7 mouse cellular contexts compared by ENCODE assay signal in genomic region chr8:94532525-94532872, GRCm38 (mm10). TPM values are rescaled to one million over a fixed set of nuclear protein-coding genes. Genes with fewer than 3 reads are reported as not detected.
DNase-seq lines count a peak whose midpoint lies in the region; ATAC-seq and TF ChIP-seq lines count a peak whose summit lies in the region.

No protein-coding gene starts in this region.

- no peaks in the 10 kb centered on the region for H3K9me3 ChIP-seq in lung, embryonic 16.5 days (ENCODE audit: control insufficient read depth, low read length)
- H3K9me3 ChIP-seq in forebrain, embryonic 11.5 days (ENCODE audit: control insufficient read depth, low read length) = no peaks in the 10 kb centered on the region
- no peaks in the 10 kb centered on the region for H3K9me3 ChIP-seq in limb, embryonic 12.5 days

- no peak overlapping the region for H3K27ac ChIP-seq in lung, embryonic 16.5 days (ENCODE audit: low read length)
- H3K27ac ChIP-seq in forebrain, embryonic 11.5 days (ENCODE audit: low read depth, low read length) = 0 out of 2 replicates have a peak overlapping the region, but pooled peaks have one; percentile 25
- no peak overlapping the region for H3K27ac ChIP-seq in limb, embryonic 12.5 days
- H3K27ac ChIP-seq in small intestine, adult 2 months (ENCODE audit: insufficient read depth, low read depth, low read length) = no peak overlapping the region

- peaks cover 4% of the 10 kb centered on the region; the same call in 1 of the 2 replicates for H3K27me3 ChIP-seq in lung, embryonic 16.5 days (ENCODE audit: control insufficient read depth, insufficient read depth, low read depth, low read length)
- H3K27me3 ChIP-seq in forebrain, embryonic 11.5 days (ENCODE audit: control insufficient read depth, insufficient read depth, low read length) = peaks cover 2% of the 10 kb centered on the region
- peaks cover 57% of the 10 kb centered on the region for H3K27me3 ChIP-seq in limb, embryonic 12.5 days
- 0 out of 2 replicates have a peak, but pooled peaks cover 2% of the 10 kb centered on the region for H3K27me3 ChIP-seq in small intestine, adult 2 months (ENCODE audit: control insufficient read depth, insufficient read depth, low read length)

- H3K36me3 ChIP-seq in lung, embryonic 16.5 days (ENCODE audit: control insufficient read depth, insufficient read depth, low read length) = no peaks in the 10 kb centered on the region
- no peaks in the 10 kb centered on the region; the same call in 1 of the 2 replicates for H3K36me3 ChIP-seq in forebrain, embryonic 11.5 days (ENCODE audit: control insufficient read depth, insufficient read depth, low read length)
- no peaks in the 10 kb centered on the region for H3K36me3 ChIP-seq in limb, embryonic 12.5 days
- no peaks in the 10 kb centered on the region for H3K36me3 ChIP-seq in small intestine, adult 2 months (ENCODE audit: control insufficient read depth, insufficient read depth, low read length)

- peak; percentile 24 for ATAC-seq in lung, embryonic 16.5 days (ENCODE audit: low read depth)
- peak; percentile 18; the same call in 1 of the 2 replicates for ATAC-seq in forebrain, embryonic 11.5 days (replicated peaks; ENCODE audit: low FRiP score)
- ATAC-seq in limb, embryonic 12.5 days (ENCODE audit: insufficient number of reproducible peaks, insufficient read depth, low FRiP score, low TSS enrichment, low read depth) = no peak

- no peak for TF ChIP-seq CTCF in small intestine, adult 2 months (IDR thresholded peaks at IDR 0.05; ENCODE audit: extremely low read depth, insufficient read length, insufficient replicate concordance, low read depth, low read length)

- H3K4me2 ChIP-seq in lung, embryonic 16.5 days (ENCODE audit: low read depth, low read length) = peak overlapping the region; percentile 99
- peak overlapping the region; percentile 92 for H3K4me2 ChIP-seq in forebrain, embryonic 11.5 days (ENCODE audit: low read depth, low read length, severe bottlenecking)
- peak overlapping the region; percentile 95 for H3K4me2 ChIP-seq in limb, embryonic 12.5 days

- H3K4me1 ChIP-seq in lung, embryonic 16.5 days (replicated peaks; ENCODE audit: control insufficient read depth, insufficient read depth, low read length) = peaks cover 7% of the 10 kb centered on the region
- H3K4me1 ChIP-seq in forebrain, embryonic 11.5 days (replicated peaks; ENCODE audit: control insufficient read depth, insufficient read depth, low read length) = peaks cover 15% of the 10 kb centered on the region
- H3K4me1 ChIP-seq in limb, embryonic 12.5 days (replicated peaks) = 0 out of 2 replicates have a peak, but pooled peaks cover 10% of the 10 kb centered on the region
- H3K4me1 ChIP-seq in small intestine, adult 2 months (ENCODE audit: control insufficient read depth, insufficient read depth, insufficient read length, low read length) = peaks cover 57% of the 10 kb centered on the region

- peak overlapping the region; percentile 71 for H3K4me3 ChIP-seq in lung, embryonic 16.5 days (ENCODE audit: low read length)
- peak overlapping the region; percentile 61 for H3K4me3 ChIP-seq in forebrain, embryonic 11.5 days (ENCODE audit: low read depth, low read length)
- peak overlapping the region; percentile 65 for H3K4me3 ChIP-seq in limb, embryonic 12.5 days (replicated peaks)
- peak overlapping the region; percentile 91 for H3K4me3 ChIP-seq in small intestine, adult 2 months (ENCODE audit: low read depth, low read length)

- WGBS in lung, embryonic 16.5 days = under 1% methylated on average over 34 of the region's 34 CpGs
- 2% methylated on average over 24 of the region's 34 CpGs for WGBS in forebrain, embryonic 11.5 days
- 0% methylated on average over 34 of the region's 34 CpGs for WGBS in limb, embryonic 12.5 days
- 2% methylated on average over 34 of the region's 34 CpGs for WGBS in small intestine, adult 2 months

- TF ChIP-seq POLR2A in small intestine, adult 2 months (IDR thresholded peaks at IDR 0.05; ENCODE audit: low read depth, low read length) = no peak

- no peak for DNase-seq in lung, postnatal 4 days
- DNase-seq in forebrain, embryonic 11.5 days (ENCODE audit: low spot score) = no peak
- DNase-seq in retina, embryonic 14.5 days (ENCODE audit: low spot score) = no peak
- no peak for DNase-seq in thymus, adult 18-20 months

- H3K9ac ChIP-seq in lung, embryonic 16.5 days (ENCODE audit: low read length) = peak overlapping the region; percentile 75
- H3K9ac ChIP-seq in forebrain, embryonic 11.5 days (ENCODE audit: low read length) = peak overlapping the region; percentile 82
- H3K9ac ChIP-seq in limb, embryonic 12.5 days (replicated peaks) = peak overlapping the region; percentile 76

RNA-seq across cellular contexts. Expression of gene Cpne2, which starts 0.3 kb away (rescaled TPM):
- polyA plus RNA-seq in lung, embryonic 16.5 days (2015; fragmentation: Nextera tagmentation; extraction: Ambion mirVana) = 9.9 and 10.6 TPM in 2 replicates
- polyA plus RNA-seq in forebrain, embryonic 11.5 days (2014; fragmentation: Nextera tagmentation; extraction: Ambion mirVana) = 19.9 and 23.1 TPM in 2 replicates
- polyA plus RNA-seq in limb, embryonic 12.5 days (2016; fragmentation: Nextera tagmentation; extraction: Ambion mirVana) = 6.9 and 7.0 TPM in 2 replicates
- polyA plus RNA-seq in small intestine, adult 2 months (2012; rRNA removed) = 25.7 and 108 TPM in 2 replicates
